Mouse (Mus musculus): ENCODE results near the gene Nrd1.

- TF ChIP-seq CTCF (IDR thresholded peaks at IDR 0.05; ENCODE audit: insufficient read depth, low read depth, low read length): no peak
- no peak for TF ChIP-seq POLR2A (IDR thresholded peaks at IDR 0.05; ENCODE audit: insufficient read depth, low read depth, low read length)
Observed at GRCm38 (mm10) chr4:109089171-109089570, 88.7 kb downstream of the Nrd1 start.

All from olfactory bulb, adult 2 months (tissue).